Mouse (Mus musculus): ENCODE data around the gene Sag. TPM values are rescaled to one million over a fixed set of nuclear protein-coding genes. Genes with fewer than 3 reads are reported as not detected.
A peak's percentile ranks its signal among the peaks of the same experiment; 100 is the strongest.

Gene Sag
- total and polyA plus RNA-seq, 3 experiments, result 0.16 to 0.57 (median 0.43) TPM

DNA sequence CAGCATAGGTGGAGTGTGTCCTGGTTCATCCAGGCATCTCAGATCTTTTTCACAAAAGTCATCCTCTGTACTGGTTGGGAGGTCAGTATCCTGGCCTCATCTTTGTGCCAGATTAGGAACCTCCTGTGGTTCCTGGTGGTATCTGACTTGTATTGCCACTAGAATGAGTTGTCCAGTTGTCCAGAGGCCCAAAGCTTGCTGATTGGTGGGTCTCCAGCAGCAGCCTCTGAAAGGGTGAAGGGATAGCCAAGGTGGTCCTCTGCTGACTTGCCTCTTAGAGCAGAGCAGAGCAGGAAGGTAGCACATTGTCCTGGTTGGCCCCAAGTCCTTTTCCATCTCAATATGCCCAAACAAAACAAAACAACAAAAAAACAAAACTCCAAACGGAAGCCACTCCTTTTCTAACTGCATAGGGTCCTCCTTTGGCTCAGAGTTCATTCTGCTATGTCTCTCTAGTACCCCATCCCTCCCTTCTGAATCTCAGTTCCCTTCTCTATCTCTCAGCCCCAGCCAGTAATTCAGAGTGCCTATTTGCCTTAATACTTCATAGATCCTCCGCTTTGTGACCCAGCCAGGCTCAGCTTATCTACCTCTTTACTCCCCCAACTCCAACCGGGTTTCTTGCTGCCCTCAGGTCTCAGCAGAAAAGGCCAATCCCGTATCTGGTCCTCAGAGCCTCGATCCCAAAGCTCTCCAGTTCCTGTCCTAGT lies 48.8 kb downstream of the Sag start:
- Histone ChIP-seq H3K9ac (ENCODE audit: low read depth, low read length) (no peak overlapping the region; the same call in 1 of the 2 replicates), H3K27ac (peak overlapping the region; percentile 78), H3K36me3 (ENCODE audit: control insufficient read depth, insufficient read depth, low read length) (peaks cover 5% of the 10 kb centered on the region), H3K4me1 (ENCODE audit: control insufficient read depth, insufficient read depth, low read length) (peaks cover 15% of the 10 kb centered on the region), H3K79me2 (replicated peaks; ENCODE audit: control insufficient read depth, insufficient read depth, low read length) (peaks cover 3% of the 10 kb centered on the region; the same call in 1 of the 2 replicates), H3K4me3 (peak overlapping the region; percentile 77), H3K27me3 (ENCODE audit: control insufficient read depth, insufficient read depth, low read length) (no peaks in the 10 kb centered on the region)
- intact Hi-C loops (cut with DNase I), result loop anchor here (5.0 kb wide), 2 partner anchors 50 to 65 kb away; no protein-coding TSS in a partner anchor
- TF ChIP-seq CTCF (IDR thresholded peaks at IDR 0.05) (no peak), EP300 (IDR thresholded peaks at IDR 0.05; ENCODE audit: insufficient read depth, low read depth, low read length) (no peak), POLR2A (IDR thresholded peaks at IDR 0.05; ENCODE audit: insufficient read depth, low read depth, low read length) (no peak)
- no peak for DNase-seq
- WGBS, result 49% methylated on average over 5 of the region's 5 CpGs

DNA sequence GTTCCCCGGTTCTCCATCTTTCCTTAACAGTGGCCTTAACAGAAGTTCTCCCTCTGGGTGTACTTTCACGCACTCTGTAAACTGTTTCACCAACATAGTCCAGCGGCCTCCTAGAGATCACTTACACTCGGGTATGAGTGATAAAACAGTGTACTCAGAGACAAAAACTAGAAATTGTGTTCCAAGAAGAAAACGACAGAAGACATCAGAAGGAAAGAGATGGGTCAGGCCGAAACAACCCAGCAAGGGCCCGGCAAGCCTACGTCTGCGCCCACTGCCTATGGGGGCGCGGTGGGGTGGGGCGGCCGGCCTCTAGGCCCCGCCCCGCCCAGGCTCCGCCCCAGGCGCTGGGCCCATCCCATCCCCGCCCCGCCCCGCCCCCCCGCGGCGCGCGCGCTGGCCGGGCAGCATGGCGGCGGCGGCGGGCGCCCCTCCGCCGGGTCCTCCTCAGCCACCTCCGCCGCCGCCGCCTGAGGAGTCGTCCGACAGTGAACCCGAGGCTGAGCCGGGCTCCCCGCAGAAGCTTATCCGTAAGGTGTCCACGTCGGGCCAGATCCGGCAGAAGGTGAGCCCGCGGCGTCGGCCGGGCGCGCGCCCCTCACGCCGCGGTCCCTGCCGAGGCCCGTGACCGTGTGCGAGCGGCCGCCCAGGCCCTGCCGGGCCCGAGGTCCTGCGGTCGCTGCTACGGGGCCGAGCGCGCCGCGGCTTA lies 49.6 kb downstream of the Sag start, which contains the start of gene Dgkd:
TSS of gene Dgkd (plus strand) at position 396 of the 709 bp plus-strand sequence.
- H3K9ac ChIP-seq (ENCODE audit: low read depth, low read length), result peak within 1 kb of the TSS; percentile 94
- no peaks in the 10 kb centered on the region for H3K27me3 ChIP-seq (ENCODE audit: control insufficient read depth, insufficient read depth, low read length)
- H3K4me3 ChIP-seq, result peak within 1 kb of the TSS; percentile 77
- H3K36me3 ChIP-seq (ENCODE audit: control insufficient read depth, insufficient read depth, low read length), result peaks cover 5% of the 10 kb centered on the region
- no peak for TF ChIP-seq EP300 (IDR thresholded peaks at IDR 0.05; ENCODE audit: insufficient read depth, low read depth, low read length)
- TF ChIP-seq POLR2A (IDR thresholded peaks at IDR 0.05; ENCODE audit: insufficient read depth, low read depth, low read length), result peak; percentile 79
- TF ChIP-seq CTCF (IDR thresholded peaks at IDR 0.05), result peak; percentile 25
- intact Hi-C loops (cut with DNase I), result loop anchor here (5.0 kb wide), 2 partner anchors 49 to 66 kb away; no protein-coding TSS in a partner anchor
- peak; percentile 86 for DNase-seq
- H3K79me2 ChIP-seq (replicated peaks; ENCODE audit: control insufficient read depth, insufficient read depth, low read length), result peaks cover 3% of the 10 kb centered on the region; the same call in 1 of the 2 replicates
- peaks cover 14% of the 10 kb centered on the region for H3K4me1 ChIP-seq (ENCODE audit: control insufficient read depth, insufficient read depth, low read length)
- under 1% methylated on average over 54 of the region's 74 CpGs for WGBS
- peak within 1 kb of the TSS; percentile 88 for H3K27ac ChIP-seq

DNA sequence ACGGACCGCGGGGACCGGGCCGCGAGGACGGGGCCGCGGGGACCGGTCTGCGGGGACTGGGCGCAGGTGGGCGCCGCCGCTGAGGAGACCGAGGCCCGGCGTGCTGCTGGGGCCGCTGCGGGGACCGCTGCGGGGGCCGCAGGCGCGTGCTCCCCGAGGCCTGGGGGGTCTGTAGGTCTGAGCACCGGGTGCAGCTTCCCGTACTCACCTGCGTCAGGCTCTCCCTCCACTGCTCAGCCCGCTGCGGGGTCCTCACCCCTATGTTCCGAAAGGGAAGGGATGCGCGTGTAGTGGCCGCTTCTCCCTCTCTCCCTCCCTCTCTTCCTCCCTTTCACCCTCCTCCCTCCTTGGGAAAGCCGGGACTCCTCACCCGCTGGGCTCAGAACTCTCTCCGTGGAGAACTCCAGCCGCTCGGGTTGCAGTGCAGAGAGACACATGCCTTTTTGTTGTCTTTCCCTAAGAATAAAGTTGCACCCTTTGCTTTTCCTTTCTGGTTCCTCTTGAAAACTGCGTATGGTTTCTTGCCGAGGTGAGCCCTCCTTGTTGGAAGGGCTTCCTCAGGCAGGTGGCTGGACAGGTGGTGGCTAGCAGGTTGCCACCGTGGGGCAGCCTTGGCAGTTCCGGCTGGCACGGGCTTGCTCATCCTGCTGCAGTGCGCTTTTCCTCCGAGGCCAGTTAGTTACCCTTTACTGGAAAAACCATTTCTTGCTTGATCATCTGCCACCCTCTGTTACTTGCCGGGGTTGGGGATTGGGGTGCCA lies 50.3 kb downstream of the Sag start:
- Histone ChIP-seq H3K4me3 (peak overlapping the region; percentile 77), H3K9ac (ENCODE audit: low read depth, low read length) (peak overlapping the region; percentile 94), H3K27me3 (ENCODE audit: control insufficient read depth, insufficient read depth, low read length) (no peaks in the 10 kb centered on the region), H3K4me1 (ENCODE audit: control insufficient read depth, insufficient read depth, low read length) (peaks cover 13% of the 10 kb centered on the region), H3K36me3 (ENCODE audit: control insufficient read depth, insufficient read depth, low read length) (peaks cover 8% of the 10 kb centered on the region), H3K27ac (peak overlapping the region; percentile 88), H3K79me2 (replicated peaks; ENCODE audit: control insufficient read depth, insufficient read depth, low read length) (peaks cover 5% of the 10 kb centered on the region)
- peak in 1 of 2 experiments; percentile 50 for DNase-seq
- WGBS, result under 1% methylated on average over 47 of the region's 48 CpGs
- TF ChIP-seq CTCF (IDR thresholded peaks at IDR 0.05) (no peak), EP300 (IDR thresholded peaks at IDR 0.05; ENCODE audit: insufficient read depth, low read depth, low read length) (no peak), POLR2A (IDR thresholded peaks at IDR 0.05; ENCODE audit: insufficient read depth, low read depth, low read length) (no peak)
- intact Hi-C loops (cut with DNase I), result loop anchor here (5.0 kb wide), 2 partner anchors 49 to 66 kb away; no protein-coding TSS in a partner anchor

DNA sequence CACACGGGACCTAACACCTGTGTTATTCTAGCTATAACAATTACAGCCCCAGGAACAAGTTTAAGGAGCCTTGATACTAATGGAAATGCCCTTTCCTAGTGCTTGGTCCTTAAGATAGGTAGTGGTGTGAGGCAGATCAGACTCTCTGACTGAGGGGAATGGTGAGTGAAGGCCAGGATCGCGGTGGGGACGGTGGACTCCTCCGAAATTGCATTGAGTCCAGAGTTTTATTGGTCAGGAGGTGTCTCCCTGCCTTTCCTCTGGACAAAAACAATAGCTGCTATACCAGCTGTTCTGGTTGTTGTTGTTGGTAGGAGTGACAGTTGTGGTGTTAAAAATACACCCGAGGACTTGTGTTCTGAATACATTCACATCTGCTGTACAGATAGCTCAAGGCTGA lies 50.9 kb downstream of the Sag start:
- Histone ChIP-seq H3K36me3 (ENCODE audit: control insufficient read depth, insufficient read depth, low read length) (peaks cover 8% of the 10 kb centered on the region), H3K9ac (ENCODE audit: low read depth, low read length) (peak overlapping the region; percentile 94), H3K79me2 (replicated peaks; ENCODE audit: control insufficient read depth, insufficient read depth, low read length) (peaks cover 5% of the 10 kb centered on the region), H3K4me3 (peak overlapping the region; percentile 77), H3K27me3 (ENCODE audit: control insufficient read depth, insufficient read depth, low read length) (no peaks in the 10 kb centered on the region), H3K4me1 (ENCODE audit: control insufficient read depth, insufficient read depth, low read length) (peaks cover 13% of the 10 kb centered on the region), H3K27ac (peak overlapping the region; percentile 88)
- intact Hi-C loops (cut with DNase I), result loop anchor here (5.0 kb wide), 2 partner anchors 48 to 67 kb away; no protein-coding TSS in a partner anchor
- WGBS, result 15% methylated on average over 6 of the region's 6 CpGs
- no peak for DNase-seq
- TF ChIP-seq POLR2A (IDR thresholded peaks at IDR 0.05; ENCODE audit: insufficient read depth, low read depth, low read length) (no peak), CTCF (IDR thresholded peaks at IDR 0.05) (no peak), EP300 (IDR thresholded peaks at IDR 0.05; ENCODE audit: insufficient read depth, low read depth, low read length) (no peak)

DNA sequence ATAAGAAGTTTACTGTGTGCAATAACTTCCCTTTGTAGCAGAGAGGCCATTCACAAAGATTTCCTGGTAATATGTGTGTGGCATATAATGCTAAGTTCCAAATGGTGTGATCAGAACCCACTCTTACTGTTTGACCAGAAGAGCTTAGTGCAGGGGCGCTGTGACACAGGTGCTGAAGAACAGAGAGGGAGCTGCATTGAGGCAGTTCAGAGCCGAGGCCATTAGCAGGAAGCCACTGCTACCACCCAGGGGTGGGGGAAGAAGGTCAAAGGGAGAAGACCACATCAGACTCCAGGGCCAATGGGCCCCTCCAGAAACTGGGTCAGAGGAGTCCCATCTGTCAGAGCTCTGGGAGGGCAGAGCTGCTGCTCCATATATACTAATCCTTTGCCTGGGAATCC lies 51.4 kb downstream of the Sag start:
- WGBS, result 47% methylated on average over 2 of the region's 2 CpGs
- peaks cover 5% of the 10 kb centered on the region for H3K79me2 ChIP-seq (replicated peaks; ENCODE audit: control insufficient read depth, insufficient read depth, low read length)
- no peaks in the 10 kb centered on the region for H3K27me3 ChIP-seq (ENCODE audit: control insufficient read depth, insufficient read depth, low read length)
- no peak overlapping the region for H3K9ac ChIP-seq (ENCODE audit: low read depth, low read length)
- peak overlapping the region; percentile 77 for H3K4me3 ChIP-seq
- peak in 1 of 2 experiments; percentile 39 for DNase-seq
- peaks cover 12% of the 10 kb centered on the region for H3K36me3 ChIP-seq (ENCODE audit: control insufficient read depth, insufficient read depth, low read length)
- TF ChIP-seq POLR2A (IDR thresholded peaks at IDR 0.05; ENCODE audit: insufficient read depth, low read depth, low read length), result no peak
- TF ChIP-seq EP300 (IDR thresholded peaks at IDR 0.05; ENCODE audit: insufficient read depth, low read depth, low read length), result no peak
- no peak for TF ChIP-seq CTCF (IDR thresholded peaks at IDR 0.05)
- peak overlapping the region; percentile 88 for H3K27ac ChIP-seq
- intact Hi-C loops (cut with DNase I), result loop anchor here (5.0 kb wide), 3 partner anchors 37 to 68 kb away; no protein-coding TSS in a partner anchor
- H3K4me1 ChIP-seq (ENCODE audit: control insufficient read depth, insufficient read depth, low read length), result peaks cover 14% of the 10 kb centered on the region

Measured in heart, adult 2 months (tissue).